Mouse (Mus musculus) R1 (cell line): Measurements from ENCODE around the gene Vpreb2.

ENCODE experiments used
- DNase-seq: peaks from one replicate; pipeline ENCODE4 v3.0.0-alpha.2; 2018; ENCODE audit warnings: low read depth, low spot score

The Vpreb2 gene

GRCm38 (mm10) chr16:17987703-17988102 lies 7.5 kb downstream of the Vpreb2 start:
- peak; percentile 35 for DNase-seq

GRCm38 (mm10) chr16:17992321-17992720 lies 12.1 kb downstream of the Vpreb2 start:
- DNase-seq: peak; percentile 68

- no peak for DNase-seq
These were observed 19.4 kb downstream of the Vpreb2 start for GRCm38 (mm10) chr16:17999668-18000067.

- DNase-seq: no peak
These were observed 24.4 kb downstream of the Vpreb2 start for GRCm38 (mm10) chr16:18004589-18004988.

- peak; percentile 80 for DNase-seq
These were observed 26.9 kb downstream of the Vpreb2 start for GRCm38 (mm10) chr16:18007083-18007482.

GRCm38 (mm10) chr16:18011101-18011500 lies 30.9 kb downstream of the Vpreb2 start:
- peak; percentile 95 for DNase-seq

GRCm38 (mm10) chr16:18016482-18016881 lies 36.3 kb downstream of the Vpreb2 start:
- DNase-seq: peak; percentile 86

- DNase-seq: no peak
These were observed 42.7 kb downstream of the Vpreb2 start for GRCm38 (mm10) chr16:18022780-18023557.

GRCm38 (mm10) chr16:18027371-18027770 lies 47.1 kb downstream of the Vpreb2 start:
- no peak for DNase-seq
